Mouse (Mus musculus): ENCODE data around the gene Abca1.

Abca1 gene

DNA sequence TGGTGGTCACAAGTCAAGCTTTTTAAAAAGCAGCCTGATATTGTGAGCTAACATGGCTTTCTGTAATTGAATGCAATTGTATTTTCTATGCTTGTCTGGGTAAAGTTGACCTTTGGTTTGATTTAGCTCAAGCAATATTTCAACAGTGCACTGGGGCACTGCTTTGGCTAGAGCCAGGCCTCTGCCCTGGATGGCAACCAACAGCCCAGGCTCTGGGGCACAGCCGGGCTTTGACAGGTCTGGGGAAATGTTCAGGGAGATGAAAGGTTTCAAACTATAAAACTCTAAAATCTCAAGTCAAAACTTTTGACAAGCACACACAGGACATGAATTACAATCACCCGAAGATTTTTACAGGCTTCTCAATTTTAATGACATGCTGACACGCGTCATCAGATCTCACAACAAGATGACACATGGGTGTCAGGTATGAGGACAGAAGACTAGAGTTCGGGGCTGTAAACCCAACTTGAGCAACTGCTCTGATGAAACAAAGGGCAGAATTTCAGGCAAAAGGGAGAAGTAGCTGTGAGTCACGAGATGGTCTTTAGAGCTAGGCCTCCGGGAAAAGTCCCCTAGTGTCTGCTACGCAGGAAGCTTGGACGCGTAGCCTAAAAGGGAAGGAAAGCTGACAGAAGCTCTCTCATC is 39.5 kb downstream of the Abca1 start:
- peak; percentile 38 to 54 for DNase-seq

DNA sequence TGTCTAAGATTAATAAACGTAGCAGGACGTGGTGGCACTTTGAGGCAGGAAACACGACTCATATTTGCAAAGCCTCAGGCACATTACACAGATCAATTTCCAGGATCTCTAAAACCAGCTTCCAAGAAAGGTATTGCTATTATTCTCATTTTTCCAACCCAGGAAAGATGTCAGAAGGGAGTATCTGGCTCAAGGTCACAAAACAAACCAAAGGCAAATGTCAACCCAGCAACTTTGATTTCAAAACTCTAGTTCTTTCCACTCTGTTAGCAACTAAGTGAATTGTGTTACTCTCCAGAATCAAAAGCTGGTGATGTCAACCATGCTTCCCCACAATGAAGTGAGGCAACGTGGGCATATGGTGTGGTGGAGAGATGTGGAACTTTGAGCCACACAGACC is 41.1 kb downstream of the Abca1 start:
- no peak for DNase-seq

DNA sequence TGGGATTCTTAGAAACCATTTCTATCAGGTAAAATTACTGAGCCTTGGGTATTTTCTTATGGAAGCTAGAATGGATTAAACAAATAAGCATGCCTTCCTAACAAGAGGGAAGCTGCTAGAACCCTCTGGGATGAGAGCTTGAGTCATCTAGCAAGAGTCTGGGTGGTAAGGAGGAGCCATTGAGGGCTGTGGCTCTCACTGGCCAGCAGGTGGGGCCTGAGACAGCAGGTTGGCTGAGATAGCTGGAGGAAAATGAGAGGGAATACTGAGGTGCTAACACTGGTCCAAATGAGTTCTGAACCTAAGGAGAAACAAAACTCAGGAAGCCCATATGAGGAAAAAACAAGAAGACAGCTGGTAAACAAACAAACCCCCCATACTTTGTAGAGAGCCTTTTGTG is 42.1 kb downstream of the Abca1 start:
- DNase-seq: no peak

DNA sequence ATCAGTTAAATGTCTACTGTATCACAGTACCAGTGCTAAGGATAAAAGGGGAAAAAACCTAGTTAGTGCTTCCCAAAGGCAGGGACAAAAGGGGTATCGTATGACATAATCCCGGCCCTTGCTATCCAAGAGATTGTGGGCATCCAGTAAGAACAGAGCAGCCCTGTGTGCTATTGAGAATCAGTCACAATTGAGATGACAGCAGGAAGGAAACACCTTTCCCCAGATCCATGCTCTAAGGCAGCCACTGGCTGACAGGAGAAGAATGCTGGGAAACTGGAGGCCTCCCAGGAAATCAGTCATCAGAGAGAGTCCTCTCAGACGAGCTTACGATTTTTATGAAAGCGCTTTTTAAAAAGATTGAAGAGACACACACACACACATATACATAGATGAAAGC is 42.6 kb downstream of the Abca1 start:
- no peak for DNase-seq

DNA sequence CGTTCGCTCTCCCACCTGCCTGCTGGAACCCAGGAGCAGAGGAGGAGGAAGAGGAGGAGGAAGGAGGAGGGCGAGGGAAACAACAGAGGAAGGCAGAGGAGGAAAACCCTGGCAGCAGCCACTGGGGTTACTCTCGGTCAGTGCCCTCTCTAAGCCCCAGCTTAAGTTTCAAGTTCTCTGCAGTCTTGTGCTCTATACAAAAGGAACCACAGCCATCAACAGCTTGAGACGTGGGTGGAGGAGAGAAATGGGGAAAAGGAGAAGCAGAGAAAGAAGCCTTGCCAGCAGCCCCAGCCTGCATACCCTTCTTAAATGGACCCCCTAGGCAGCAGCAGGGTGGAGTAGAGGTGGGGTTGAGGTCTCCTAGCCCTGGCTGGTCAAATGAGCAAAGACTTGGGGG is 43.8 kb downstream of the Abca1 start:
- DNase-seq: peak; percentile 55 to 59

DNA sequence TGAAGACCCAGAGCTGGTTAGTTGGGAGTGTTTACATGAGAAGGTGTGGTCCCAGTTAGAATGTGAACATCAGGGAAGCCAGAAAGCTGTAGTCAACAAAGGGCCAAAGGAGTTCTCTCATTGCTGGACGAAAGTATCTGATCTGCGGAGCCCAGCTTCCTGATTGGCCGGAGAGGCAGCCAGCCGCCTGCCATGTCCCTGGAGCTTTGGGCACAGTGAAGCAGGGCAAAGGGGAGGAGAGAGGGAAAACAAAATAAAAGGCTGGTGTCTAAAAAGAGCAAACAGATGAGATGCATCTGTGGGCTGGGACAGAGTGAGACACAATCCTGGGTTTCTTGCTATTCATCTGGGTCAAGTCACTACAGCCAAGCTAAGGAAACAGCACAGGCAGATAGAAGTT is 44.3 kb downstream of the Abca1 start:
- peak; percentile 48 to 62 for DNase-seq

DNA sequence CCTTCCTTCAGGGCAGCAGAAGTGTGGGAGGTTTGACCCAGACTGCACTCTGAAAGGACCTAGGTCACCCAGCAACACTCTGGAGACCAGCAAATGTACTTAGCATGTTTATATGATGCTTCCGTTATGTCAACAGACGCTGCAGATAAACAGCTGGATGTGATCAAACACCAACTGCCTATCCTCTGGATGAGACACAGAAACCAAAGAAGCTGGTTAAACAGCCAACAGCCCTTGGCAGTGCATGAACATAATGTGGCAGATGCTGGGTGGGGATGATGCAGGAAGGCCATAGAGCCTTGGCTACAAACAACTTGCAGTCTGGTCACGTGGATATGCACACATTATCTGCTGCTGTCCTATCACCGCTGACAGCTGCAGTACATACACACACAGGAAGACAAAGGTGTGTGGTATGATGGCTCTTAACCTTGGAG is 47.8 kb downstream of the Abca1 start:
- DNase-seq: peak; percentile 62 to 81

DNA sequence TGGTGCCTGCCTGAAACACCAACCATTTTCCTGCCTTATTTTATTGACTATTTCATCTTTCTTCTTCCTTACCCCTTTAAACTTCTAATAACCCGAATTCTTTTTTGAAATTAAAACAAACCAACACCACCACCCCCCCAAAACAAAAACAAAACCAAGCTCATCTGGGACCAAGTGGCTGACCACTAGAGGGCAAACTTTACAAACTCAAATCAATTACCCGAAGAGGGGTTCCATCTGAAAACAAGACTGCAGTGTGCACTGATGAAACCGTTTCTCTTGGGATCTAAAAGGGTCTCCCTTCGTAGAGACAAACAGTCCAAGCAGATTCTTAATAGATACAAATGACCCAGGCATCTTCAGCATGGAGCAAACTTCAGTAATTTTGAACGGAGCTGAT is 49.3 kb downstream of the Abca1 start:
- DNase-seq: no peak

DNA sequence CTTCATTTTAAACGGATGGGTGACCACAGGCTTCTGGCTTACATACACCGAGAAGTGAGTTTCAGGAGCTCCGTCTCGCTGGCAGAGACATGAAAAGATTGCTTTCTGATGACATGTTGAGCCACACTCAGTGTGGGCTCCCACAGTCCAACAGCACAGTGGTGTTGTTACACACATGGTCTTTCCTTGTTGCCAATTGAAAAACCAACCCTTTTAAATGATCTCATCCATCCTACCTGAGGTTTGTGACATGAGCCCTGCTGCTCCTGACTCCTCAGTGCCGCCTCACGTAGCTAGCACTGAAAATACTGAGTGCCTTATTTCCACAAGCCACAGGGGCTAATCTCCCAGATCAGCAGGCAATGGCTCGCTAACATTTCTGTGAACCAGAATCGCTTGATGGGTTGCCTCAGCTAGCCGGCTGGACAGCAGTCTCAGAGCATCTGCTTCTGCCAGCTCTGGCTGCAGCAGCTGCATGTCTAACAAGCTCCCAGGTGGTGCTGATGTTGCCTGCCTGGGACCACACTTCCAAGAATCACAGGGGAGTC is 50.2 kb downstream of the Abca1 start:
- no peak for DNase-seq

DNA sequence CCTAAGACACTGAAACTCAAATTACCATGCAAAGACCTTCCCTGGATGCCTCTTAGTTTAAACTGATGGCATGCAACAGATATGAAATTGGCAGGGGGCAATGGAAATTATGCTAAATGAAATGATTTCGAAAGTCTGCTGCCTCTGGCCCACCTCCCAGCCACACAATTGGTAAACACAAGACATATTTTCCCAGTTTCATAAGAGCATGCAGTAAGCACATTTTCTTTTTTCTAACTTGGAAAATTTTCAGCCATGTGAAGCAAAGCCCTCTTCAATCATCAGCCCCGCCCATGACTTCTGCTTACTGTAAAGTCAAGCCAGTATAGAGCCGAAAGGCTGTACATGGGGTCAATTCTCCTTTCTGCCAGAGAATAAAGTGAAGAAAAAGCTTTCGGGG is 51.5 kb downstream of the Abca1 start:
- peak; percentile 60 to 67 for DNase-seq

DNA sequence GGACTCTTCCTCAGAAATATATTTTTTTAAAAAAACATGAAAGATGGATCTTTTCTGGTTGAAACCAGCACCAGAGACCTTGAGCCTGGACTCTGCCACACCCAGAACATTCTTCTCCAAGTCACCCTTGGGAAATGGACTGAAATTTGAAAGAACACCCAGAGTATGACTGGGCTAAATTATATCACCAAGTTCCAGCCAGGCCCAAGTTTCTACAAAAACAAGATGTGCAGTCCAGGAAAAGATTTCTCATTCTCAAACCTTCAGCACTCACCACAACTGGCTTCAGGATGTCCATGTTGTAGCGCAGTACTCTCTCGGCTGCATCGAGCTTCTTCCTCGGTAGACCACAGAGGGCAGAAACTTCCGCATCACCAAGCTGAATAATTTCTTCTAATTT is 53.0 kb downstream of the Abca1 start:
- DNase-seq: no peak

DNA sequence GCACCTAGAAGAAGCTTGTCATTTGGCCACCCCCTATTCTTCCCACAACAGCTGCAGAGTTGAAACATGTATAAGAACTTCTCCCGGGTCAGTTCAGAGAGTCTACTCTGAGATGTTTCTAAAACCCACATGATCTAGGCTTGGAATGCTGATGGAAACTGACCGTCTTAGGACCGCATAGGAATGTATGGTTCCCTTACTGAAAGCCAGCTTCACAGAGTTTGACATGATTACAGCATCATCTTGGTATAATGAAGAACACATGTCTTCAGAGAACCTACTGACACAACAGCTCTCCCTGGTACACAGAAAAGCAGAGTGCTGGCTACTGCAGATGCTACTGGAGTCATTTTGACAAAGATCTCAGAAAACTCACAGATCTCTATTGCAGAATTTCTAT is 53.6 kb downstream of the Abca1 start:
- DNase-seq: no peak

DNA sequence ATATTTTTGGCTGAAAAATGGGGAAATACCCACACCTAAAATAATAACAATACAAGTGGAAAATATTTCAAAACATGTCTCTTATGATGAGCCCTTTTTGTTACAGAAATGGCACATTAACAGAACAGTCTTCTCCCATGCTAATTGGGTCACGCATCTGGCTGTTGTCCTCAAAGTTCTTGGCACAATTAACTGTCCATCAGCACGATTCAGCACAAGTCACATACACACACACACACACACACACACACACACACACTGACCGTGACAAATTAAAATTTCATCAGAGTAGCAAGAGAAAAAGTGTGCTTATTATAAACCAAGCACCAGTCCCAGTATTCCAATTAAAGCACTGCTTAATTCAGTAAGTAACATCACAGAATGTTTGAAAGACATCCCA is 55.1 kb downstream of the Abca1 start:
- DNase-seq: no peak

DNA sequence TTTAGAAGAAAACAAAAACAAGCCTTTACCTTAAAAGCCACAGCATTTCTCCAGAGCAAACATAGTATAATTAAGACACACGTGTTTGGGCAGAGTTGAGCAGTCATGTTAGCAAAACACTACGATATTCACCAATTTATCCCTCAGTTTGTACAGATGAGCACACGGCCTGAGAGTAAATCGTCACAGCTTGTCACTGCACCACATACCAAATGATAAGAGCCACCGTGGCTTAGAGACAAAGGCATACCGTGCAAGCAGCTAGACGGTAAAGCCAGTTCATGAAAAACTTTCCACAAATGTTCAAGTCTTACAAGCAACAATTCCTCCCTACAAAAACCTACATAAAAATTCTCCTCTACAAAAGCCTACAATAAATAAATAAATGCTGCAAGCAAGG is 57.2 kb downstream of the Abca1 start:
- no peak for DNase-seq

DNA sequence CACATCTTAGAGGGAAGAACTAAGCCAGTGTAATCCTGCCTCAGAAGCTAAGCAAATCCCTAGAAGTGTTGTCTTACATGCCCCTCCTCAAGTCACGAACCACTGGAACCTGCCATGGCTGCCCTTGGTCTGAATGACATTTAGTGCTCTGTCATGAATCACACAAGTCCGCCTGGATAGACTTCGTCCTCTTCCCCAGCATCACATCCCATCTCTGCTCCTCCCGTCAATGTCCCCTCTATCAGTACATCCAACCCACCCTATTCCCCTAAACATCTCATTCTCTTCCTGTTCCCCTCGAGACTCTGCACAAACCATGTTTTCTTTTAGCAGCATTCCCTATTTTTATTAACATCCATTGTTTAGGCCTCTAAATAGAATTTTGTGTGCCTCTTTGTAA is 58.4 kb downstream of the Abca1 start:
- no peak for DNase-seq

DNA sequence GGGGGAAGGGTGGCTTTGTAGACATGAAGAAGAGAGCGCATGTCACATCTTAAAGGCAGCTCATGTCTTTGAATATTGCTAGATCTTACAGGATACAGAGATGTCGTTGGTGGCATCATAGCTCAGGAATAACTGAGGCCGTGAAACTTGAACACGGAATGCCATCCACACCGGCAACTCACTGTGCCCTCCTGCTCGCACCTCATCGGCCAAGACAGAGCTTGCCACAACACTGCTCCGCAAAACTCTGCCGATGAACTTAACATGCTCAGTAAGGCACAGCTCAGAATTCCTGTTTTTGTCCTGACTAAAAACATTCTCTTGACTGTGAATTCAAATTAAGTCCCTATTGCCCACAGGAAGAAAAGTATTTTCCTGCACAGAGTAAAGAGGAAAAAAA is 59.2 kb downstream of the Abca1 start:
- DNase-seq: no peak

DNA sequence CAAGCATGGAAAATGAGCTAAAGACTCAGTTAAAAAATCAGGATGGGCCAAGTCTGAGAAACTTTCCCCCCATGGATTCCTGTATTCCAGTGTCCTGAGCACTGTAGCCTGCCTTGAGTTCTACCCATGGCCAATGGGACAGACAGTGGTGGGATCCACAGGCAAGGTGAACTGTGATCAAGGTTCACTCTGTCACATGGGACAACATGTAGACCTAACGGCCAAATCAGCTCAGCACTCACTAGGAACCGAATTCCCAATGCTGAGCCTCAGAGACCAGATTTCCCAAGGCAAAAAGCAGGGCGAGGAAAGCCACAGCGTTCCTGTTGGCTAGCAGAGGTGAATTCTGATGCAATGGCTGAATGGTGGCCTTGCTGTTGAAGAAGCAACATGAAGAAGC is 64.8 kb downstream of the Abca1 start:
- DNase-seq: no peak

DNA sequence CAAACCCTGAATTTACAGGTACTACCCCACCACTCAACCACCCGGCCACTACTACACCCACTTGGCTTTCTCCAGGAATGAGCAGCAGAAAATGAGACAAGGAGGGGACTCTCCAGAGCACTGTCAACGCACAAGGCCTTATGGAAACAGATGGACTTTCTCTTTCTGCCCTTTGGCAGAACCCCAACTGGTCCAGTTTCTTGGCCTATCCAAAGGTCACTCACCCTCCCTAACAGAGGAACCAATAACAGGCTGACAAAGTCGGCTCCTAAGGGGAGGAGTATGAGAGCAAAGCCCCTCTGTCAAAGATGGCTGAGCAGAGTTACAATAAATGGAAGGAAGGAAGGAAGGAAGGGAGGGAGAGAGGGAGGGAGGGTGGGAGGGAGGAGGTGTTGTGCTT is 65.4 kb downstream of the Abca1 start:
- DNase-seq: no peak

DNA sequence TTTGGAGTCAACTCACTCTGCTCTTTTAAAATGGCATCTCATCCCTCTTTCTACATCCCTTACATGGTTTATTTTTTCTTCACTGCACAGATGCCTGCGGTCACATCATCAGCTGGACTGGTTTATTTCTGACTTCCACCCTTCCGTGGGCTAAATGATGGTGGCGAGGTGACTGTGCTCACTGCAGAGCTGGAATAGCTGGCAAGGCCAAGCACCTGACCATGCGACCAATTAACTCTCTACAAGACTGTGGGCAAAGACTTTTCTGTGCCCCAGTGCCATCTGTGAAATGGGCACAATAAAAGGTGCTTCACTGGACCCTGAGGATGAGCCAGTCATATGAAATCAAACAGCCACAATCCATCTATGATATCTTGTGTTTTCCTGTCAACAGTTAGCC is 66.1 kb downstream of the Abca1 start:
- no peak for DNase-seq

DNA sequence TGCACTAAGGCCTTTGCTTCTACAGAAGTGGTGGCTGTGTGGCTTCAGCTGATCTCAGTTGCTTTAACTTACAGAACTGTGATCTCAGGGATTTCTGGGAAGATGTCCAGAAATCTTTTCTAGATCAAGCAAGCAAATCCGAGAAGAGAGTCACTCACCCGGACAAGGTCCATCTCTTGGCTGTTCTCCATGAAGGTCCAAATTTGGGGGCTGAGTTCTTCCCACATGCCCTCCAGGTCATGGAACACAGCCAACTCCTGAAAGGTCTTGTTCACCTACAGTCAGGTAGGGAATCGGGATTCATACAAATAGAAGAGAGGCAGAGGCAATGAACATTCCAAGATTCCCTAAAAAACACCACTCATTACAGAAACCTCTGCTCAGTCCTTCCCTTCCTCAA is 70.1 kb downstream of the Abca1 start:
- DNase-seq: no peak

DNA sequence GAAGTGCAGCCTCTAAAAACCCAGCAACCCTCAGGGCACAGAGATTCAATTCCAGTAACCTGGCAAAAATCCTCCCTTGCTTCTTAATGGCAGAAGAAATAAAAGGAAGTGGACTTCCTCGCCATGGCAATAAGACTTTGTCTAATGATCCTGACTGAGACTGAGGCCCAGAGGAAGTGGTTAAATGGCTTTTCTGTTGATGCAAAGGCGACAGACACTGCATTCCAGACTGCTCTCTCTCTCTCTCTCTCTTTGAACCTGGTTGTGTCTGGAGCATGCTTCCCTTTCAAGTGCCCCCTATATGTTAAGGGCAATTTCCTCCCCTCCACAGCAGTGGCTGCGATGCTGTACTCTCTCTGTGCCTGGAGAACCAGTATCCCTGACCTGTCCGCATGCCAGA is 70.7 kb downstream of the Abca1 start:
- DNase-seq: no peak

DNA sequence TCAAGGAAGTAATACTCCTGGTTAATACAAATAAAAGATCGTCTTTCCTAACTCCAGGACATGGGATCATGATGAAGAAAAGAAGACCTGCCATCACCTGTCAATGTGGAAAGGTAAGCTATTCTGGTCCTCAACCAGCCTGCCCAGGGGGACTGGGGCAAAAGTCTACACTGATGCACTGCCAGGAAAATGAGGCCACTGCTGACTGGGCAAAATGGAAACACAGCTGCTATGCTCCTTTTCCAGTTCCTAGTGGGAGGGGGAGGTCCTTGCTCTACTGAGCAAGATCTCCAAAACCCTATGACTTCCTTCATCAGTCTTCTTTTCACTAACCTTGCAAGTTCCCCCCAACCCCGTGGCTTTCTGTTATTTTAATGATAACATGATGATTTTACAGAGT is 73.1 kb downstream of the Abca1 start:
- DNase-seq: no peak

DNA sequence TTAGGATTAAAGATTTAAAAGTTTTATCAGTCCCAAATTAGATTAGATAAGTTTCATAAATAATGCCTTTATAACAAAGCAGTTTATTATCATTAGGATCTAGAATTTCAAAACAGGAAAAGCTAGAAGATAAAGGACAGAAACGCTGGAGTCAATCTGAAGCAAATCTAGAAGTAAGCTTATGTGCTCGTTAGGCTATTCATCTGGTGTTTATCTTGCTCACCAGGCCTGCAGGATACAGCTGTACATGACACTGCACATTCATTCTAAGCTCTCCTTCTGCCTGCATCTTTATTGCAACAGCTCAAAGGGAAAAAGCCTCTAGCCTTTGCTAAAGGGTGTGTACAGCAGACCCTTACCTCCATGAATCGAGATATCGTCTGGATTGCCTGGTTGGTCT is 74.1 kb downstream of the Abca1 start:
- no peak for DNase-seq

DNA sequence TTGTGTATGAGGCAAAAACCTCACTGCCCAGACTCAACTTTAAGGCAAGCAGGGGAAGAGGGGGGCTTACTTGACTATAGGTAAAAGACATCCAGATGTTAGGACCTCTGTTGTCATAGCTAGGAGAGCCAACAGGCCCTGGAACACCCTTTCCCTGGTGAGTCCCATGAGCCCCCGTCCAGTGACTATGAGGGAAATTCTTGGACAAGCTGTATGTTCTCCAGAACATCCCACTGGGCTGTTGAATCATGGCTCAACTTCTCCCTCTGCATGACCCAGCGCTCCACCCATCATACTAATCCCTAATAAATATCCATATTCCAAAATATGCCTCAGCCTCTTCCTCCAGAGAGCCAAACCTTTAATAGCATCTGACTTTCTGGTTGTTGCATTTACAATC is 76.6 kb downstream of the Abca1 start:
- DNase-seq: no peak

DNA sequence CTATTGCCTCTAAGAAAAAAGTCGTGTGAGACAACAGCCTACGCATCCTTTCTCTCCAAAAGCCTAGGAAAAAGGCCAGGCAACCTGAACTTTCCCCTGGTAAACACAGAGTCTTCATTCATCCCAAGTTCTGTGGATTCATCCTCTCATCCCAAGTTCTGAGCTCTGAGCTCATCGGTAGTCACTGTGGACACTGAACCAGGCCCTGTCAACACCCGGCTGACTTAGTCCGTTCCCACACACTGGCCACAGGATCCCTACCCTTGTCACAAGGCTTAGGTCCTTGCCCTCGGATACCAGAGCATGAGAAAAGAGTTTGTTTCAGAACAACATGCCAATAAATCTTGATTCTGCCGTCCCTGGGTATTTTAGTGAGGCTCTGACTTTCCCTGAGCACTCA is 77.2 kb downstream of the Abca1 start:
- no peak for DNase-seq
